In genomic region chr3:101350406-101350805, GRCm38 (mm10) we compare ENCODE assay signal across 15 mouse cellular contexts. TPM values are rescaled to one million over a fixed set of nuclear protein-coding genes. Genes with fewer than 3 reads are reported as not detected.
DNase-seq lines count a peak whose midpoint lies in the region; ATAC-seq lines count a peak whose summit lies in the region.
"Had no signal": no experiment of that assay in that cellular context is flagged by ENCODE, and none has a peak within 500 bp of the region (broad histone marks: within the 10 kb centered on the region; RNA-seq: fewer than 3 reads in every experiment).

No protein-coding gene starts in this region.

- H3K4me2 ChIP-seq in liver, embryonic 12.5 days: no peak overlapping the region
- no peak overlapping the region for H3K4me2 ChIP-seq in liver, embryonic 13.5 days
- H3K4me2 ChIP-seq: neural tube, embryonic 12.5 days had no signal

- no peak for DNase-seq in liver
- DNase-seq in forelimb bud, embryonic 11.5 days (ENCODE audit: low read depth, low spot score): peak; percentile 16
- DNase-seq in liver, embryonic 13.5 days: no peak
- no peak for DNase-seq in yolk sac, embryonic 10.5 days (ENCODE audit: low spot score)
- no peak for DNase-seq in spleen, adult 12 weeks (ENCODE audit: low spot score)
- no peak for DNase-seq in layer of hippocampus, adult 11-12 months (ENCODE audit: low spot score)
- DNase-seq: cerebellum, adult 11 months; gastrocnemius, postnatal 10 days; heart, postnatal 36 days; kidney, adult 2 months; lung, postnatal 14 days had no signal

- H3K27me3 ChIP-seq in liver, embryonic 12.5 days (replicated peaks): no peaks in the 10 kb centered on the region
- no peaks in the 10 kb centered on the region for H3K27me3 ChIP-seq in liver, embryonic 13.5 days
- H3K27me3 ChIP-seq: neural tube, embryonic 12.5 days had no signal

- H3K4me1 ChIP-seq in liver, embryonic 12.5 days: peaks cover 66% of the 10 kb centered on the region
- H3K4me1 ChIP-seq in liver, embryonic 13.5 days (replicated peaks): peaks cover 71% of the 10 kb centered on the region

- WGBS in liver, embryonic 12.5 days (ENCODE audit: insufficient replicate concordance): 74% methylated on average over 4 of the region's 4 CpGs
- WGBS in liver, embryonic 13.5 days (ENCODE audit: insufficient replicate concordance): 73% methylated on average over 4 of the region's 4 CpGs

- peak overlapping the region; percentile 1; the same call in 1 of the 2 replicates for H3K9ac ChIP-seq in liver, embryonic 12.5 days
- H3K9ac ChIP-seq in liver, embryonic 13.5 days: no peak overlapping the region
- H3K9ac ChIP-seq: neural tube, embryonic 12.5 days had no signal

- ATAC-seq in liver, embryonic 12.5 days: no peak
- ATAC-seq in liver, embryonic 13.5 days (ENCODE audit: low read depth): no peak
- ATAC-seq: activated CD4-positive, CD25-positive, alpha-beta regulatory T cell, adult 4 months had no signal

- H3K36me3 ChIP-seq in liver, embryonic 12.5 days: peaks cover 6% of the 10 kb centered on the region
- H3K36me3 ChIP-seq in liver, embryonic 13.5 days: no peaks in the 10 kb centered on the region
- H3K36me3 ChIP-seq: neural tube, embryonic 12.5 days had no signal

- H3K27ac ChIP-seq in liver, embryonic 12.5 days: peak overlapping the region; percentile 20
- H3K27ac ChIP-seq in liver, embryonic 13.5 days: peak overlapping the region; percentile 47
- H3K27ac ChIP-seq: left cerebral cortex, adult 2 months; neural tube, embryonic 12.5 days had no signal

- peaks cover 7% of the 10 kb centered on the region for H3K9me3 ChIP-seq in liver, embryonic 12.5 days (replicated peaks)
- H3K9me3 ChIP-seq in liver, embryonic 13.5 days (replicated peaks): peaks cover 7% of the 10 kb centered on the region; the same call in 1 of the 2 replicates

- H3K4me3 ChIP-seq in liver, embryonic 12.5 days: no peak overlapping the region
- H3K4me3 ChIP-seq in liver, embryonic 13.5 days (replicated peaks): no peak overlapping the region
- H3K4me3 ChIP-seq: left cerebral cortex, adult 2 months; neural tube, embryonic 12.5 days had no signal

RNA-seq across cellular contexts. Expression of gene Igsf3, which starts 26.5 kb away (rescaled TPM):
- 10.3 and 10.7 TPM in 2 replicates for polyA plus RNA-seq in liver, embryonic 12.5 days (2016; fragmentation: Nextera tagmentation; extraction: Ambion mirVana)
- 6.4 and 7.5 TPM in 2 replicates for polyA plus RNA-seq in liver, embryonic 13.5 days (2015; fragmentation: Nextera tagmentation; extraction: Ambion mirVana)
